Mouse (Mus musculus): ENCODE measurements at regions not wholly inside any gene's neighbourhood (a gene's known extent, or its start where the extent isn't known, plus 50 kb on each side); places are given as distances from the start of the nearest gene placed in this dataset.
A peak's percentile ranks its signal among the peaks of the same experiment; 100 is the strongest.

DNA sequence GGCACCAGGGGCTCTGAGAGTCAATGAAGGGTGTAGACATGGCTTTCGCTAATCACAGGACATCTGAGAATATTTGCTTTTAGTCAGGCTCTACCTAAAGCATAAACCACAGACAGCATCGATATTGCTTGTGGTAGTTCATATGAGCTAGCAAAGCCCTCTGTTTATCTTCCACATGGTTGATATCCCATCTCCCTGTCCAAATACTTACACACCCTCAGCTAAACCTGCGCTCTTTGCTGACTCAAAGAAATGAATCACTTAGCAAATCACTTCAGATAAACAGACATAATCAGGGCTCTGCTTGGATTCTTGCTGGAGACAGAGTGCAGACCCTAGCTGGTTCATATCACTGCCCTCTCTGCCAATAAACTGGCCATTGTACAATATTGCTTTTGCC is 298.8 kb downstream of the Rnd3 start:
- Histone ChIP-seq H3K4me3 (ENCODE audit: low read length) (no peak overlapping the region), H3K4me2 (ENCODE audit: low read depth, low read length) (no peak overlapping the region), H3K9ac (replicated peaks; ENCODE audit: low read length) (no peak overlapping the region), H3K27ac (no peak overlapping the region), H3K36me3 (ENCODE audit: insufficient read depth, low read length) (no peaks in the 10 kb centered on the region), H3K4me1 (ENCODE audit: insufficient read depth, low read length) (no peaks in the 10 kb centered on the region), H3K9me3 (ENCODE audit: low read length) (no peaks in the 10 kb centered on the region), H3K27me3 (ENCODE audit: insufficient read depth, low read length) (no peaks in the 10 kb centered on the region)
- no peak for ATAC-seq
- 96% methylated on average over 3 of the region's 3 CpGs for WGBS
- TF ChIP-seq CTCF (IDR thresholded peaks at IDR 0.05; ENCODE audit: low read depth): no peak
- DNase-seq (ENCODE audit: low spot score): no peak

DNA sequence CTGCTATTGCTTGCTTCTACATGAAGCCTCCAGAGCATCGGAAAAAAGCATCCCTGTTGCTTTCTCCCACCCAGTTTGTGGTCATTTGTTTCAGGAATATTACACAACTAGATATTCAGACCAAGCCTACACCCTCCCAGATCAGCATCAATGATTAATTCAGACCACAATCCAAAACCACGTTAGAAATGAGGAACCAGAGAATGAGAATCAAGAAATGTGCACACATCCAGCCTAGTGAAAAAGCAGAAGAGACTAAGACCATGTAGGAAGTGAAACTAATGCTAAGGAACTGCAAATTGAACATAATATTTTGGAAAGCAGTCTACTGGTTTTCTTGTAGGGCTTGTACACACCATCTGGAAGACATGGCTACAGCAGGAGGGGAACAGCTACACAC is 307.0 kb downstream of the Rnd3 start:
- WGBS: 87% methylated on average over 2 of the region's 2 CpGs

DNA sequence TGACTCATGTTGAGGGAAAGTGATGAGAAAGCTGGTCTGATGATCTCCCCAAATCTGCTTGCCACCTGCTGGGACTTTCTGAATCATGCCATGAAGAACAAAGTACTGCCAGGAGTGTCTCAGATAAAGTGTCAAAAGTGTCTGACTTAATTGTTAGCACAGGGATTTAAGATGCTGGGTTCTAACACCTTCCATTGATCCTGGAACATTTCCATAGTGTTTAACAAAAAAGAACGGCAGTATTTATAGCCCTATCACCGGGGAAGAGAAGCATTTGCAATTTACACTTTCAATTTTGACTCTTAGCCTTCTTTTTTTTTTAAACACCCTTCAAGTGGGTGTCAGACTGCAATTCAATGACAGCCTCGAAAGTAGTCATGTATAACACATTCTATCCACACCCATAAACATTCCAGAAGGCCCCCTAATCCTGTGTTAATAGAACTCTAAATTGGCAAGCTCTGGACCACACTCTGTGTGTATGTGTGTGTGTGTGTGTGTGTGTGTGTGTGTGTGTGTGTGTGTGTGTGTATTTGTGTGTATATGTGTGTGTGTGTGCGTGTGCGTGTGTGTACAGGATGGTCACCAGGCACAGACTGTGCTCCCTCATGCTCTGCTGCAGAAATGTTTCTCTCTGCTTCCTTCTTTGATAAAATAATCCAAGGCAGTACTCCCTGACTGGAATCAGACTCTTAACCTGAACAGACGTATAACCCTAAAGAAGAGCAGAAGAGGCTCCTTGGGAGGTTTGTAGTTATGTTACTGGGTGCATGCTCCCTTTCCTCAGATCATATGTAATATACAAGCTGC is 313.2 kb downstream of the Rnd3 start:
- no peak for DNase-seq (ENCODE audit: low spot score)
- 70% methylated on average over 6 of the region's 6 CpGs for WGBS
- no peak overlapping the region for H3K4me2 ChIP-seq (ENCODE audit: low read depth, low read length)
- no peak overlapping the region for H3K27ac ChIP-seq
- no peaks in the 10 kb centered on the region for H3K9me3 ChIP-seq (ENCODE audit: low read length)
- no peaks in the 10 kb centered on the region for H3K27me3 ChIP-seq (ENCODE audit: insufficient read depth, low read length)
- TF ChIP-seq CTCF (IDR thresholded peaks at IDR 0.05; ENCODE audit: low read depth): no peak
- H3K4me1 ChIP-seq (ENCODE audit: insufficient read depth, low read length): no peaks in the 10 kb centered on the region
- H3K9ac ChIP-seq (replicated peaks; ENCODE audit: low read length): no peak overlapping the region
- H3K36me3 ChIP-seq (ENCODE audit: insufficient read depth, low read length): no peaks in the 10 kb centered on the region
- no peak for ATAC-seq
- no peak overlapping the region for H3K4me3 ChIP-seq (ENCODE audit: low read length)

More for the DNA sequence above, 307.0 kb downstream of the Rnd3 start:
- Histone ChIP-seq H3K4me1 (ENCODE audit: insufficient read depth, low read length) (no peaks in the 10 kb centered on the region), H3K9me3 (ENCODE audit: low read length) (no peaks in the 10 kb centered on the region), H3K4me2 (ENCODE audit: low read depth, low read length) (no peak overlapping the region), H3K9ac (replicated peaks; ENCODE audit: low read length) (no peak overlapping the region), H3K36me3 (ENCODE audit: insufficient read depth, low read length) (no peaks in the 10 kb centered on the region), H3K4me3 (ENCODE audit: low read length) (no peak overlapping the region), H3K27me3 (ENCODE audit: insufficient read depth, low read length) (no peaks in the 10 kb centered on the region), H3K27ac (no peak overlapping the region)
- no peak for TF ChIP-seq CTCF (IDR thresholded peaks at IDR 0.05; ENCODE audit: low read depth)
- ATAC-seq (no peak), DNase-seq (ENCODE audit: low spot score) (no peak)

DNA sequence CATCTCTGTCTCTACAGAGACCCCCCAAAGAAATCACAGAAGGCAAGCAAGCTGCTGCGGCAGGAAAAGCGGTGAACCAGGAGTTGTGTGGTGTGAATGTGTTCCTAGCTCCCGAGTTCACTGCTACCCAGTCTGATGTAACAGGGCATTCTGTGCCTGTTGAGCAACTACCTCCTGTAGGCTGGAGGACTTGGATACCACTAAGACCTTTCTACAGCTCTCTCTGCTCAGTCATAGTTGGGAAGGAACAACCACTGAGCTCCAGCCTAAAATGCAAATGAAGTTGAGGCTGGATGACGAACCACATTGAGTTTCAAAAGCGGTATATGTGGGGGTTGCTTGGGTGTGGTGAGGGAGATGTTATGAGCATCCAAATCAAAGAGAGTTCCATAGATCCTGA is 315.1 kb downstream of the Rnd3 start:
- H3K27me3 ChIP-seq (ENCODE audit: insufficient read depth, low read length): no peaks in the 10 kb centered on the region
- H3K9me3 ChIP-seq (ENCODE audit: low read length): no peaks in the 10 kb centered on the region
- 91% methylated on average over 5 of the region's 5 CpGs for WGBS
- H3K27ac ChIP-seq: no peak overlapping the region
- no peak for TF ChIP-seq CTCF (IDR thresholded peaks at IDR 0.05; ENCODE audit: low read depth)
- no peak overlapping the region for H3K9ac ChIP-seq (replicated peaks; ENCODE audit: low read length)
- no peak overlapping the region for H3K4me3 ChIP-seq (ENCODE audit: low read length)
- DNase-seq (ENCODE audit: low spot score) (no peak), ATAC-seq (no peak)
- H3K4me2 ChIP-seq (ENCODE audit: low read depth, low read length): no peak overlapping the region
- H3K36me3 ChIP-seq (ENCODE audit: insufficient read depth, low read length): no peaks in the 10 kb centered on the region
- H3K4me1 ChIP-seq (ENCODE audit: insufficient read depth, low read length): no peaks in the 10 kb centered on the region

DNA sequence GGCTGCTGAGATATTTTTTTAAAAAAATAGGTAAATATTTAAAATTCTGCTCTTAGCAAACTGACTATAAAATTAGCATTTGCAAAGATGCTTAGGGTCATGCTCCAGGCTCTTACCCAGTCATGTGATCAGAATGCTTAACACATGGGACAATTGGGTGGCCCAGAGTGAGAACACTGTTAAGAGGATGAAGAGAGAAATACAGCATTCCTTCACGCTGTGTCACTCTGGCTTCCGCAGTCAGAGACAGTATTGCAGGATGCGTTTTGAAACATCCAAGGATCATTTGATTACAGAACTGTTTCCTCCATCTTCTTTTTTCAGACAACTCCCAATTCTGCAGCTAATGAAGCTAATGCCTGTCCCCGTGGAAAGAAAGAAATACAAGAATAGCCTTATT is 316.4 kb downstream of the Rnd3 start:
- 53% methylated on average over 4 of the region's 4 CpGs for WGBS
- no peaks in the 10 kb centered on the region for H3K4me1 ChIP-seq (ENCODE audit: insufficient read depth, low read length)
- no peak overlapping the region for H3K4me3 ChIP-seq (ENCODE audit: low read length)
- no peaks in the 10 kb centered on the region for H3K9me3 ChIP-seq (ENCODE audit: low read length)
- no peak for ATAC-seq
- no peaks in the 10 kb centered on the region for H3K36me3 ChIP-seq (ENCODE audit: insufficient read depth, low read length)
- H3K27ac ChIP-seq: no peak overlapping the region
- no peaks in the 10 kb centered on the region for H3K27me3 ChIP-seq (ENCODE audit: insufficient read depth, low read length)
- H3K9ac ChIP-seq (replicated peaks; ENCODE audit: low read length): no peak overlapping the region
- H3K4me2 ChIP-seq (ENCODE audit: low read depth, low read length): no peak overlapping the region
- DNase-seq (ENCODE audit: low spot score): no peak
- TF ChIP-seq CTCF (IDR thresholded peaks at IDR 0.05; ENCODE audit: low read depth): no peak

DNA sequence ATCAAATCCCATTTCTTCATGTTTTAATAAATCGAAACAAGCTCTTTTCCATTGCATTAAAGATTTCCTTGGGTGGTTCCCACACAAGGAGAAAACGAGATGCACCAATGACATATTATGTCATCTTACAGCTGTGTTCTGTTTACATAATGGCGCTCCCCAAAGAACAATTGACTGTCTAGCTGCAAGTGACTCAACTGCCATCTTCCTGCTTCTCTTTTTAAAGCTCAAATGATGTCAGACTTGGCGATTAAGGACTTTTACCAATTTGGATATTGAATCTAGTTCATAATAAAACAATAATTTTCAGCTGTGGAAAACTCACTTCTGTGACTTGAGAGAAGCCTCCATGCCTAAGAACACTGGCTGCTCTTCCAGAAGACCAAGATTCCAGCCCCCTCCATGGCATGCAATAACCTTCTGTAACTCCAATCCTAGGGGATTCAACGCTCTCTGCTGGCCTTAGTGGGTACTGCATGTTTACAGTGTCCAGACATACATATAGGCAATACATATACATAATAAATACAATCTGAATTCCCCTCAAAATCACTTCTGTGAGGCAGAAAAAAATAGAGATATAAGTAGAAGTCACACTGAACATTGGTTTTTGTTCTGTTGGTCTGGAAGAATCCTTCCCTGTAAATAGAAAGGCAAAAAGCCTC is 318.7 kb downstream of the Rnd3 start:
- Histone ChIP-seq H3K4me3 (ENCODE audit: low read length) (no peak overlapping the region), H3K4me1 (ENCODE audit: insufficient read depth, low read length) (no peaks in the 10 kb centered on the region), H3K9ac (replicated peaks; ENCODE audit: low read length) (no peak overlapping the region), H3K36me3 (ENCODE audit: insufficient read depth, low read length) (no peaks in the 10 kb centered on the region), H3K27me3 (ENCODE audit: insufficient read depth, low read length) (no peaks in the 10 kb centered on the region), H3K4me2 (ENCODE audit: low read depth, low read length) (no peak overlapping the region), H3K27ac (no peak overlapping the region), H3K9me3 (ENCODE audit: low read length) (no peaks in the 10 kb centered on the region)
- DNase-seq (ENCODE audit: low spot score) (no peak), ATAC-seq (no peak)
- TF ChIP-seq CTCF (IDR thresholded peaks at IDR 0.05; ENCODE audit: low read depth): peak; percentile 33; the same call in 1 of the 2 replicates
- WGBS: 72% methylated on average over 5 of the region's 5 CpGs

DNA sequence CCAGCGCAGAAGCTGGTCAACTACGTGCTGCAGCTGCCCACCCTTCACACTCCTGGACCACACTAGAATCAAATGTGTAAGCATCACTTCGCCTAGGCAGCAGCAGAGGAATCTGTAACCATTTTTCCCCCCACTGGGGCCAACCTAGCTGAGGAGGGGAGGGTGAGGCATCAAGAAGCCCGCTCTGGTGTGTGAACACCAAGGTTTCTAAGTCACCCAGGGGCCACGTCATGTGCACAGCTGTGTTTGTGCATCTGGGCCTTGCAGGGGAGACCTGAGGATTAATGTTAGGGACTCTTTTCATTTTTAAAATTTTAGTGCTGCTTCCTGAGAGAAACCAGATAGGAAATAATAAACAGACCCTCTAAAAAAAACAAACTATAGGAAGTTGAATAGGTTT is 321.8 kb downstream of the Rnd3 start:
- ATAC-seq: no peak
- no peaks in the 10 kb centered on the region for H3K36me3 ChIP-seq (ENCODE audit: insufficient read depth, low read length)
- no peaks in the 10 kb centered on the region for H3K4me1 ChIP-seq (ENCODE audit: insufficient read depth, low read length)
- 84% methylated on average over 5 of the region's 5 CpGs for WGBS
- no peak overlapping the region for H3K9ac ChIP-seq (replicated peaks; ENCODE audit: low read length)
- no peak overlapping the region for H3K4me2 ChIP-seq (ENCODE audit: low read depth, low read length)
- H3K27ac ChIP-seq: no peak overlapping the region
- TF ChIP-seq CTCF (IDR thresholded peaks at IDR 0.05; ENCODE audit: low read depth): no peak
- H3K9me3 ChIP-seq (ENCODE audit: low read length): no peaks in the 10 kb centered on the region
- no peak for DNase-seq (ENCODE audit: low spot score)
- H3K4me3 ChIP-seq (ENCODE audit: low read length): no peak overlapping the region
- H3K27me3 ChIP-seq (ENCODE audit: insufficient read depth, low read length): no peaks in the 10 kb centered on the region
